Mouse (Mus musculus) brain, embryonic 14.5 days (tissue): ENCODE data around the gene Gm266. TPM values are rescaled to one million over a fixed set of nuclear protein-coding genes. Genes with fewer than 3 reads are reported as not detected.

ENCODE experiments used
- DNase-seq: peaks from one replicate; pipeline ENCODE4 v3.0.0-alpha.2; 2011; ENCODE audit warnings: low read depth
- CTCF ChIP-seq: fragments of 200-500 bp; IDR thresholded peaks from 2 replicates; pipeline ENCODE4 v1.5.1; 2012; ENCODE audit warnings: inconsistent platforms, mild to moderate bottlenecking, moderate library complexity, borderline replicate concordance; ENCODE audit not compliant: insufficient read depth, insufficient read length; ENCODE audit errors: extremely low read depth
- POLR2A ChIP-seq: fragments of 200-500 bp; IDR thresholded peaks from 2 replicates; pipeline ENCODE4 v1.6.1; 2012; ENCODE audit warnings: mild to moderate bottlenecking, inconsistent platforms, borderline replicate concordance; ENCODE audit not compliant: poor library complexity, insufficient read depth, insufficient read length, severe bottlenecking; ENCODE audit errors: extremely low read depth
- polyA plus RNA-seq: library from polyadenylated mRNA; depleted of rRNA; stranded (reverse); fragments of >200 nt; gene quantifications from 2 replicates; pipeline ENCODE4 v1.2.3, GENCODE M21; 2012

Gene Gm266
- polyA plus RNA-seq, 1 experiment = 2.7 TPM

GRCm38 (mm10) chr12:111497076-111497475, 11.5 kb upstream of the Gm266 start:
- TF ChIP-seq POLR2A = no peak
- TF ChIP-seq CTCF = peak; percentile 45; the same call in 1 of the 2 replicates
- no peak for DNase-seq

GRCm38 (mm10) chr12:111494931-111495330, 9.3 kb upstream of the Gm266 start:
- DNase-seq = no peak
- TF ChIP-seq POLR2A (no peak), CTCF (no peak)

- DNase-seq = no peak
- no peak for TF ChIP-seq CTCF
- no peak for TF ChIP-seq POLR2A
Measured at GRCm38 (mm10) chr12:111489261-111489865, 3.7 kb upstream of the Gm266 start.

GRCm38 (mm10) chr12:111486455-111486854, 832 bp upstream of the Gm266 start:
- TF ChIP-seq CTCF = no peak
- no peak for TF ChIP-seq POLR2A
- DNase-seq = no peak

GRCm38 (mm10) chr12:111485046-111485651, 474 bp downstream of the Gm266 start:
- DNase-seq = no peak
- TF ChIP-seq CTCF (no peak), POLR2A (no peak)

- TF ChIP-seq POLR2A (no peak), CTCF (peak; percentile 63; the same call in 1 of the 2 replicates)
- DNase-seq = no peak
Measured at GRCm38 (mm10) chr12:111479917-111480316, 5.7 kb downstream of the Gm266 start.

- DNase-seq = no peak
- TF ChIP-seq CTCF = no peak
- no peak for TF ChIP-seq POLR2A
Measured at GRCm38 (mm10) chr12:111478924-111479323, 6.7 kb downstream of the Gm266 start.

GRCm38 (mm10) chr12:111474893-111475643, 10.6 kb downstream of the Gm266 start:
- TF ChIP-seq CTCF = peak; percentile 25; the same call in 1 of the 2 replicates
- no peak for TF ChIP-seq POLR2A
- DNase-seq = peak; percentile 76

- no peak for TF ChIP-seq CTCF
- no peak for TF ChIP-seq POLR2A
- no peak for DNase-seq
Measured at GRCm38 (mm10) chr12:111474384-111474783, 11.2 kb downstream of the Gm266 start.

GRCm38 (mm10) chr12:111472886-111473285, 12.7 kb downstream of the Gm266 start:
- TF ChIP-seq CTCF (no peak), POLR2A (no peak)
- peak; percentile 65 for DNase-seq

GRCm38 (mm10) chr12:111471721-111472120, 13.9 kb downstream of the Gm266 start:
- DNase-seq = no peak
- TF ChIP-seq POLR2A (no peak), CTCF (no peak)

- no peak for TF ChIP-seq CTCF
- TF ChIP-seq POLR2A = no peak
- no peak for DNase-seq
Measured at GRCm38 (mm10) chr12:111471119-111471518, 14.5 kb downstream of the Gm266 start.

- peak; percentile 85 for DNase-seq
- TF ChIP-seq POLR2A = no peak
- peak; percentile 90 for TF ChIP-seq CTCF
Measured at GRCm38 (mm10) chr12:111469507-111469906, 16.1 kb downstream of the Gm266 start.
